Mouse (Mus musculus): ENCODE data around the gene Lrrn4cl. TPM values are rescaled to one million over a fixed set of nuclear protein-coding genes. Genes with fewer than 3 reads are reported as not detected.
"Not testable (repeated sequence)": the region's sequence is repeated elsewhere in the genome, so short reads cannot be mapped to it uniquely, and the experiment has no call there.

The Lrrn4cl gene
- polyA plus RNA-seq, 1 experiment from 2014 or later: 0.56 TPM

DNA sequence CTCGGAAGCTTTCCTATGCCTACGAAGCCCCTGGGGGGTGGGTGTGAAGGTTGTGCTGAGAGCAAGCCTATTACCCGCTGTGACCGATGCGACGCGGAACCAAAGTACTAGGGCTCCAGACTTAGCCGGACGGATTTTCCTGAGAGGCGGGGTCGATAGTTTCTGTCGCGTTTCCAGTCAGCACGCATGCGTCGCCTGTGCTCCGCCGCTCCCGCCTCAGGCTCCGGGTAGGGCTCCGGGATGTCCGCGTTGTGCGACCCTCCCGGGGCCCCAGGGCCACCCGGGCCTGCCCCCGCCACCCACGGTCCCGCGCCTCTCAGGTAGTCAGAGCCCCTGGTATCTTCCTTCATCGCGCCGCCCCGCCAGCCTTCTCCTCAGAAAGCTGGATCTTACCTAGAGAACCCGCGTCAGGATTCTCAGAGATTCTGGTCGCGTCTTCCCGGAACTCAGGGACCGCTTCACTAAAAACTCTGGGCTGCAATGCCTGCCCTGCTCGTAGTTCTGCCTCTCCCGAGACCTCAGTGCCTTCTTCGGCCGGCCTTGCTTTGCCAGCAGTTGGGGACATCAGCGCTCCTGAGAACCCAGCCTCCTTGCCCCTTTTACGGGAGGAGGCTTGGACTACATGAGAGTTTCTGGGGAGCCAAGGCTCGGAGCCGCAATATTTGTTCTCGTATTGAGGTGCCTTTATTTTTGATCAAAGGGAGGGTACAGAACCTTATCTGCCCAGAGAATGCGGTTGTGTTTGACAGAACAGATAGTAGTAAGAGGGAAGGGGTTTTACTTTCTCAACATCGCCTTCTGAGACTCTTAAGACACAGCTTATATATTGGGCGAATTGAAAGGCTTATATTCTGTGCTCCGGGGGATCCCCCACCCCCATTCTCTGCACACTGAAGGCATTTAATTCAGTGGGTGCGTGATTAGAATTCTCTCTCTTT is 42.5 kb downstream of the Lrrn4cl start, which contains the start of gene Ints5:
TSS of gene Ints5 (plus strand) at position 177 of the 938 bp plus-strand sequence.
- Histone ChIP-seq H3K4me3 (peak within 1 kb of the TSS; percentile 73), H3K4me2 (replicated peaks) (peak within 1 kb of the TSS; percentile 92), H3K9me3 (no peaks in the 10 kb centered on the region), H3K27me3 (replicated peaks) (no peaks in the 10 kb centered on the region), H3K9ac (peak within 1 kb of the TSS; percentile 81), H3K27ac (peak within 1 kb of the TSS; percentile 61), H3K36me3 (peaks cover 30% of the 10 kb centered on the region), H3K4me1 (peaks cover 32% of the 10 kb centered on the region)
- WGBS: 3% methylated on average over 54 of the region's 54 CpGs
- ATAC-seq (ENCODE audit: low FRiP score, low read depth): peak; percentile 34

DNA sequence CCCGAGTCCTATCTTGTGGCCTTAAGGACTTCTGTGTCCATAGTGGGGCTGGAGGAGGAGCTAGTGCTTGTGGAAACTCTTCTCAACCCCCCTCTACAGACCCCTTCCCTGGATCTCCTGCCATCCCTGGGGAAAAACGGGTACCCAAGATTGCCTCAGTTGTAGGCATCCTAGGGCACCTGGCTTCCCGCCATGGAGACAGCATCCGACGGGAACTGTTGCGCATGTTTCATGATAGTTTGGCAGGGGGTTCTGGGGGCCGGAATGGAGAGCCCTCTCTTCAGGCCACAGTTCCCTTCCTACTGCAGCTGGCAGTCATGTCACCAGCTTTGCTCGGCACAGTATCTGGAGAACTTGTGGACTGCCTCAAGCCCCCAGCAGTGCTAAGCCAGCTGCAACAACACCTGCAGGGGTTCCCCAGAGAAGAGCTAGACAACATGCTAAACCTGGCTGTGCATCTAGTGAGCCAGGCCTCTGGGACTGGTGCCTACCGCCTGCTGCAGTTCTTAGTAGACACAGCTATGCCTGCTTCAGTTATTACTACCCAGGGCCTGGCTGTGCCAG is 44.9 kb downstream of the Lrrn4cl start:
- WGBS: 93% methylated on average over 9 of the region's 9 CpGs
- no peak for ATAC-seq (ENCODE audit: low FRiP score, low read depth)
- no peak overlapping the region for H3K27ac ChIP-seq

DNA sequence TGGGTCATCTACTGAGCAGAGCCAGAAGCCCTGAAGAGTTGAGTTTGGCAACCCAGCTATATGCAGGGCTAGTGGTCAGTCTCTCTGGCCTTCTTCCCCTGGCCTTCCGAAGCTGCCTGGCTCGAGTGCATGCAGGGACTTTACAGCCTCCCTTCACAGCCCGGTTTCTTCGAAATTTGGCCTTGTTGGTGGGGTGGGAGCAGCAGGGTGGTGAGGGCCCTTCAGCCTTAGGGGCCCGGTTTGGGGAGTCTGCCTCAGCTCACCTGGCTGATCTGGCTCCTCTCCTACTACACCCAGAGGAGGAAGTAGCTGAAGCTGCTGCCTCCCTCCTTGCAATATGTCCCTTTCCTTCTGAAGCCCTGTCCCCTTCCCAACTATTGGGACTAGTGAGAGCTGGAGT is 45.7 kb downstream of the Lrrn4cl start:
- Histone ChIP-seq H3K4me1 (peaks cover 34% of the 10 kb centered on the region), H3K36me3 (peaks cover 20% of the 10 kb centered on the region), H3K4me2 (replicated peaks) (peak overlapping the region; percentile 86)
- H3K9me3 ChIP-seq; ATAC-seq (ENCODE audit: low FRiP score, low read depth); H3K27me3 ChIP-seq (replicated peaks); H3K27ac ChIP-seq; H3K4me3 ChIP-seq; H3K9ac ChIP-seq: not testable (repeated sequence)
- WGBS: 88% methylated on average over 5 of the region's 5 CpGs

More for the DNA sequence above, 44.9 kb downstream of the Lrrn4cl start:
- peaks cover 34% of the 10 kb centered on the region for H3K4me1 ChIP-seq
- no peak overlapping the region for H3K9ac ChIP-seq
- H3K36me3 ChIP-seq: peaks cover 27% of the 10 kb centered on the region
- H3K27me3 ChIP-seq (replicated peaks): no peaks in the 10 kb centered on the region
- H3K4me2 ChIP-seq (replicated peaks): no peak overlapping the region
- no peaks in the 10 kb centered on the region for H3K9me3 ChIP-seq
- H3K4me3 ChIP-seq: no peak overlapping the region

DNA sequence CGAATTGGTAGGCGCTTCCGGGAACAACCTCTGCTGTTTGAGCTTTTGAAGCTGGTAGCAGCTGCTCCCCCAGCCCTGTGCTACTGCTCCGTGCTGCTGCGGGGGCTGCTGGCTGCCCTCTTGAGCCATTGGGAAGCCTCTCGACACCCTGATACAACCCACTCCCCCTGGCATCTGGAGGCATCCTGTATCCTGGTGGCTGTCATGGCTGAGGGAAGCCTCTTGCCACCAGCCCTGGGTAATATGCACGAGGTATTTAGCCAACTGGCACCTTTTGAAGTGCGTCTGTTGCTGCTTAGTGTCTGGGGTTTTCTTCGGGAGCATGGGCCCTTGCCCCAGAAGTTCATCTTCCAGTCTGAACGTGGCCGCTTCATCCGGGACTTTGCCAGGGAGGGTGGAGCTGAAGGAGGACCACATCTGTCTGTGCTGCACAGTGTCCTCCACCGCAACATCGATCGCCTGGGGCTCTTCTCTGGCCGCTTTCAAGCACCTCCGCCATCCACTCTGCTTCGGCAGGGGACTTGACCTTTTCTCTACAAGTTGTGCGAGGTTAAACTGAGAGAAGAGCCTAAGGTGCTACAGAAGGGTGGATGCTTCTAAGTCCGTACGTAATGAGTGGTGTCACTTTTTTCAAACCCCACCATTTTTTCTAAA is 46.8 kb downstream of the Lrrn4cl start:
- Histone ChIP-seq H3K4me3 (peak overlapping the region; percentile 94), H3K4me1 (peaks cover 34% of the 10 kb centered on the region), H3K27ac (peak overlapping the region; percentile 62), H3K4me2 (replicated peaks) (peak overlapping the region; percentile 86), H3K36me3 (peaks cover 26% of the 10 kb centered on the region), H3K9ac (peak overlapping the region; percentile 59)
- WGBS: 25% methylated on average over 21 of the region's 21 CpGs
- ATAC-seq (ENCODE audit: low FRiP score, low read depth): peak; percentile 71
- not testable (repeated sequence) for H3K27me3 ChIP-seq (replicated peaks); H3K9me3 ChIP-seq

DNA sequence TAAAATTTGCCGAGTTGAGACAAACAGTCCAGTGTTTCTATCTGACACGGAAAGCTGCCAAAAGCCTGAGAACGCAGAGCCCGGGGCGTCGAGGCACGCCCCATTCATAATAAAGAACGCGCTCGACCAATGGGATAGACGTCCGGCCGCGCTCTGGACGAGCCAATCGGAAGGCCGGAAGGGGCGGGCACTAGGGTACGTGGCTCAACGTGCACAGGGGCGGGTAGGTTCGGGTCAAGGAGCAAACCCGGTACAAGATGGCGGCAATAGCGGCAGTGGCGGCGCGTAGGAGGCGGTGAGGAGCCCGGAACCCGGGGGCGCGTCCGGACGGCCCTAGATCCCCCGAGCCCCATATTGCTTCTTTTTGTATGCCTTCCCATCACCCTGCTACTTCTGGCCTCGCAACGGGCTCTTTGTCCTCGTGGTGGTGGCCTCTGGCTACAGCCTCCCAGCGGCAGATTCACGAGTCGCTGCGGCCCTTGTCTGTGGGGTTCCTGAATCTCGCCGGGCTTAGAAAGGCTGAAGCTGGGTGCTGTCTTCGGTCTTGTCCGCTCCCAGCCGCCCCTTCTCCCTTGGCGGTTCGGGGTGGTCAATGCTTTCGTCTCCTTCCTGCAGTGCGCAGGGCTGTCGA is 47.4 kb downstream of the Lrrn4cl start, which contains the start of gene Ganab:
TSS of gene Ganab (plus strand) at position 207 of the 631 bp plus-strand sequence.
- peak within 1 kb of the TSS; percentile 93 for H3K9ac ChIP-seq
- H3K4me3 ChIP-seq: peak within 1 kb of the TSS; percentile 94
- H3K4me2 ChIP-seq (replicated peaks): peak within 1 kb of the TSS; percentile 86
- H3K27ac ChIP-seq: peak within 1 kb of the TSS; percentile 62
- peaks cover 30% of the 10 kb centered on the region for H3K36me3 ChIP-seq
- no peaks in the 10 kb centered on the region for H3K27me3 ChIP-seq (replicated peaks)
- under 1% methylated on average over 53 of the region's 53 CpGs for WGBS
- no peaks in the 10 kb centered on the region for H3K9me3 ChIP-seq
- ATAC-seq (ENCODE audit: low FRiP score, low read depth): peak; percentile 99
- H3K4me1 ChIP-seq: peaks cover 34% of the 10 kb centered on the region

DNA sequence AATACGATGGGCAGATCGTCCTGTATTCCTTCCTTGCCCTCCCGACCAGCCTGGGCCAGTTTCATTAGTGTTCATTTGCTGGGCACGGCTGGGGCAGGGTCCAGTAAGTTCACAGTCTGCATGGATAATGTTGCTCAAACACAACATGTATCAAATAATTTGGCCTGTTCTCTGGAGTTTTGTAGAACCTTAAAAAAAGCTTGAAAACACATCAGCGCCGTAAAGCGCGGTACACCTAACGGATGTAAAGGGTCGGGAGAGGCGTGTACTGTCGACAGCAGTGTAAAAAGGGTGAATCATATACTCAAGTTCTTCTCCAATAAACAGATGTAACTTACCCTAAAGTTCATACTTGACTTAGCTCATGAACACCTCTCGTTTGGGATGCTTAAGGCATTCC is 48.0 kb downstream of the Lrrn4cl start:
- peak overlapping the region; percentile 86 for H3K4me2 ChIP-seq (replicated peaks)
- ATAC-seq (ENCODE audit: low FRiP score, low read depth): no peak
- 14% methylated on average over 13 of the region's 13 CpGs for WGBS

DNA sequence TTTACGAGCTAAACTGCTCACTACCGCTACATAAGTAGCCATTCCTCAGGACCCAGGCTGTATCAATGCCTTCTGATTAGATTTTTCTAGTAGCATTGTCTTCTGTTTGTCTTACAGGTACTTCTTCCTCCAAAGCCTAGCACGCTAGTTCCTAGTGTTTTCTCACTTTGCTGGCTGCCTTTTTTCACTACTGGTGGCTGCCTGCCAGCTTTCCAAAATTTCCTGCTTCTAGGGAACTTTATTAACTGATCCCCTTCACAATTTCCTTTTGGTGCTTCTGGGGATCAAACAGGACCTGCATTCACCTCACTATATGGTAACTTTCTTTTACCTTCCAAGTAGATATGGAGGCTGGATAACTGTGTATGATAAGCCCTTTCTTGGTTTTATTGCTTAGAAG is 48.5 kb downstream of the Lrrn4cl start:
- WGBS: 69% methylated on average over 3 of the region's 3 CpGs
- H3K4me3 ChIP-seq: peak overlapping the region; percentile 94
- no peaks in the 10 kb centered on the region for H3K27me3 ChIP-seq (replicated peaks)
- peaks cover 40% of the 10 kb centered on the region for H3K36me3 ChIP-seq
- peak overlapping the region; percentile 86 for H3K4me2 ChIP-seq (replicated peaks)
- no peaks in the 10 kb centered on the region for H3K9me3 ChIP-seq
- ATAC-seq (ENCODE audit: low FRiP score, low read depth): no peak
- H3K9ac ChIP-seq: peak overlapping the region; percentile 93; the same call in 1 of the 2 replicates
- H3K4me1 ChIP-seq: peaks cover 28% of the 10 kb centered on the region
- H3K27ac ChIP-seq: no peak overlapping the region

More for the DNA sequence above, 48.0 kb downstream of the Lrrn4cl start:
- no peak overlapping the region for H3K27ac ChIP-seq
- no peaks in the 10 kb centered on the region for H3K27me3 ChIP-seq (replicated peaks)
- H3K4me3 ChIP-seq: peak overlapping the region; percentile 94
- H3K36me3 ChIP-seq: peaks cover 35% of the 10 kb centered on the region
- peaks cover 33% of the 10 kb centered on the region for H3K4me1 ChIP-seq
- no peaks in the 10 kb centered on the region for H3K9me3 ChIP-seq
- peak overlapping the region; percentile 93 for H3K9ac ChIP-seq

DNA sequence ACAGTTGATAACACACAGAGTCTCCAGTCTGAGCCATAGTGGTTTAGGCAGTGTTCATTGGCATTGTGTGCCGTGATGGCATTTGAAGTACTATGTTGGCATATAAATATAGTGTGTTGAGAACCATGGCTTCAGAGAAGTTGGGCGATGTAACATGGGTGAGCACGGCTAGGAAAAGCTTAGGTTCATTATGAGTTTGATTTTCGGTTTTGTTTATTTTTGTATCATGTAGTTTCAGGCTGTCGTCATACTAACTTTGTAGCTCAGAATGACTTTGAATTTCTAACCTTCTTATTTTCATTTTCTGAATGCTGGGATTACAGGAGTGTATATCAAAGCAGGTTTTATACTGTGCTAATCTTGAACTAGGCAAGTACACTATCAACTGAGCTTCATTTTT is 52.8 kb downstream of the Lrrn4cl start:
- Histone ChIP-seq H3K4me2 (replicated peaks) (no peak overlapping the region), H3K4me3 (no peak overlapping the region), H3K36me3 (peaks cover 61% of the 10 kb centered on the region), H3K27ac (no peak overlapping the region), H3K4me1 (peaks cover 7% of the 10 kb centered on the region), H3K9me3 (no peaks in the 10 kb centered on the region), H3K9ac (no peak overlapping the region), H3K27me3 (replicated peaks) (no peaks in the 10 kb centered on the region)
- ATAC-seq (ENCODE audit: low FRiP score, low read depth): no peak
- WGBS: 96% methylated on average over 5 of the region's 5 CpGs

Small RNAs within 50 kb of the gene (microRNA-seq; reads per million reads assigned to microRNA genes)
- gene Mir5136: not detected

Other genes with a start within 250 kb of the Lrrn4cl start
- gene Slc22a6, start 232.7 kb upstream of the Lrrn4cl start, polyA plus RNA-seq (2016; fragmentation: Nextera tagmentation; extraction: Ambion mirVana): 2.0 and 2.5 TPM in 2 replicates
- gene Chrm1, start 187.0 kb upstream of the Lrrn4cl start, polyA plus RNA-seq (2016; fragmentation: Nextera tagmentation; extraction: Ambion mirVana): 0.17 and 0.20 TPM in 2 replicates
- gene Slc3a2, start 127.4 kb upstream of the Lrrn4cl start, polyA plus RNA-seq (2016; fragmentation: Nextera tagmentation; extraction: Ambion mirVana): 144 and 147 TPM in 2 replicates
- 83.5 and 85.1 TPM in 2 replicates for gene Wdr74, start 114.9 kb upstream of the Lrrn4cl start, polyA plus RNA-seq (2016; fragmentation: Nextera tagmentation; extraction: Ambion mirVana)
- 2.3 and 3.6 TPM in 2 replicates for gene 1700092M07Rik, start 110.0 kb upstream of the Lrrn4cl start, polyA plus RNA-seq (2016; fragmentation: Nextera tagmentation; extraction: Ambion mirVana)
- 129 TPM in 2 replicates for gene Stx5a, start 109.4 kb upstream of the Lrrn4cl start, polyA plus RNA-seq (2016; fragmentation: Nextera tagmentation; extraction: Ambion mirVana)
- 186 and 216 TPM in 2 replicates for gene Nxf1, start 93.7 kb upstream of the Lrrn4cl start, polyA plus RNA-seq (2016; fragmentation: Nextera tagmentation; extraction: Ambion mirVana)
- gene Tmem223, start 79.8 kb upstream of the Lrrn4cl start, polyA plus RNA-seq (2016; fragmentation: Nextera tagmentation; extraction: Ambion mirVana): 199 and 210 TPM in 2 replicates
- 37.2 and 39.0 TPM in 2 replicates for gene Tmem179b, start 76.3 kb upstream of the Lrrn4cl start, polyA plus RNA-seq (2016; fragmentation: Nextera tagmentation; extraction: Ambion mirVana)
- gene Taf6l, start 64.4 kb upstream of the Lrrn4cl start, polyA plus RNA-seq (2016; fragmentation: Nextera tagmentation; extraction: Ambion mirVana): 29.9 and 34.4 TPM in 2 replicates
- 152 and 158 TPM in 2 replicates for gene Polr2g, start 52.2 kb upstream of the Lrrn4cl start, polyA plus RNA-seq (2016; fragmentation: Nextera tagmentation; extraction: Ambion mirVana)
- gene Zbtb3, start 48.2 kb upstream of the Lrrn4cl start, polyA plus RNA-seq (2016; fragmentation: Nextera tagmentation; extraction: Ambion mirVana): 7.2 and 7.5 TPM in 2 replicates
- 55.2 and 57.7 TPM in 2 replicates for gene Ttc9c, start 31.4 kb upstream of the Lrrn4cl start, polyA plus RNA-seq (2016; fragmentation: Nextera tagmentation; extraction: Ambion mirVana)
- 5.7 and 7.5 TPM in 2 replicates for gene Hnrnpul2, start 30.8 kb upstream of the Lrrn4cl start, polyA plus RNA-seq (2016; fragmentation: Nextera tagmentation; extraction: Ambion mirVana)
- 0.45 TPM in 1 of 2 replicates, not detected in the other for gene AC129217.1, start 21.0 kb upstream of the Lrrn4cl start, polyA plus RNA-seq (2016; fragmentation: Nextera tagmentation; extraction: Ambion mirVana)
- gene Bscl2, start 13.3 kb upstream of the Lrrn4cl start, polyA plus RNA-seq (2016; fragmentation: Nextera tagmentation; extraction: Ambion mirVana): 66.1 and 68.5 TPM in 2 replicates
- 203 and 211 TPM in 2 replicates for gene Gng3, start 11.6 kb upstream of the Lrrn4cl start, polyA plus RNA-seq (2016; fragmentation: Nextera tagmentation; extraction: Ambion mirVana)
- 186 and 193 TPM in 2 replicates for gene Ubxn1, start 20.7 kb downstream of the Lrrn4cl start, polyA plus RNA-seq (2016; fragmentation: Nextera tagmentation; extraction: Ambion mirVana)
- 62.2 and 66.0 TPM in 2 replicates for gene Uqcc3, start 30.2 kb downstream of the Lrrn4cl start, polyA plus RNA-seq (2016; fragmentation: Nextera tagmentation; extraction: Ambion mirVana)
- gene Lbhd1, start 33.0 kb downstream of the Lrrn4cl start, polyA plus RNA-seq (2016; fragmentation: Nextera tagmentation; extraction: Ambion mirVana): 63.3 and 89.5 TPM in 2 replicates
- gene Gm49403, start 33.2 kb downstream of the Lrrn4cl start, polyA plus RNA-seq (2016; fragmentation: Nextera tagmentation; extraction: Ambion mirVana): not detected in 2 replicates
- 82.0 and 98.5 TPM in 2 replicates for gene 1810009A15Rik, start 38.1 kb downstream of the Lrrn4cl start, polyA plus RNA-seq (2016; fragmentation: Nextera tagmentation; extraction: Ambion mirVana)
- not detected in 2 replicates for gene Gm49416, start 38.2 kb downstream of the Lrrn4cl start, polyA plus RNA-seq (2016; fragmentation: Nextera tagmentation; extraction: Ambion mirVana)
- 43.6 and 47.3 TPM in 2 replicates for gene Ints5, start 42.2 kb downstream of the Lrrn4cl start, polyA plus RNA-seq (2016; fragmentation: Nextera tagmentation; extraction: Ambion mirVana)
- 116 and 119 TPM in 2 replicates for gene Ganab, start 47.3 kb downstream of the Lrrn4cl start, polyA plus RNA-seq (2016; fragmentation: Nextera tagmentation; extraction: Ambion mirVana)
- 84.2 and 91.5 TPM in 2 replicates for gene B3gat3, start 69.6 kb downstream of the Lrrn4cl start, polyA plus RNA-seq (2016; fragmentation: Nextera tagmentation; extraction: Ambion mirVana)
- gene Rom1, start 78.6 kb downstream of the Lrrn4cl start, polyA plus RNA-seq (2016; fragmentation: Nextera tagmentation; extraction: Ambion mirVana): 2.1 and 2.3 TPM in 2 replicates
- gene Eml3, start 78.8 kb downstream of the Lrrn4cl start, polyA plus RNA-seq (2016; fragmentation: Nextera tagmentation; extraction: Ambion mirVana): 14.1 and 14.3 TPM in 2 replicates
- 175 and 177 TPM in 2 replicates for gene Mta2, start 91.1 kb downstream of the Lrrn4cl start, polyA plus RNA-seq (2016; fragmentation: Nextera tagmentation; extraction: Ambion mirVana)
- gene Tut1, start 103.1 kb downstream of the Lrrn4cl start, polyA plus RNA-seq (2016; fragmentation: Nextera tagmentation; extraction: Ambion mirVana): 32.5 and 34.6 TPM in 2 replicates
- 360 and 361 TPM in 2 replicates for gene Eef1g, start 116.3 kb downstream of the Lrrn4cl start, polyA plus RNA-seq (2016; fragmentation: Nextera tagmentation; extraction: Ambion mirVana)
- 5.0 and 6.3 TPM in 2 replicates for gene Ahnak, start 138.5 kb downstream of the Lrrn4cl start, polyA plus RNA-seq (2016; fragmentation: Nextera tagmentation; extraction: Ambion mirVana)
- not detected in 2 replicates for gene Scgb1a1, start 237.2 kb downstream of the Lrrn4cl start, polyA plus RNA-seq (2016; fragmentation: Nextera tagmentation; extraction: Ambion mirVana)